7 mouse cellular contexts compared by ENCODE assay signal in the genomic region with DNA sequence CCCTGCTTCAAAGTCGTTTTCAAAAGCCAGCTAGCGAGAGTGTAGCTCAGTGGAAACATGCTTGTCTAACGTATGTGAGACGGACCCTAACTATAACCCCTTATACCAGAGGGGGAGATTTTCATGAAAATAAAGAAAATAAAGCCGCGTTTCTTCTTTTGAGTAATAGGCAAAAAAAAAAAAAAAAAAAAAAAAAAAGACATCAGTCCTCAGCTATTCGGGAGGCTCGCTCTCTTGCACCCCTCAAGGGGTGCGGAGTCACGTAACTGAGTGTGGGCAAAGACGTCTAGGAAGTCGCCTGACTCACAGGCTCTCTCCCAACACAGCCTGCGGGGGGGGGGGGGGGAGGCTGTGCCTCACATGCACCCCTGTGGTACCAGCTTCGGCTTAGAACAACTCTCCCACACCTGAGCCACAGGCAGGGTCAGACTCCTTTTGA. TPM values are rescaled to one million over a fixed set of nuclear protein-coding genes. Genes with fewer than 3 reads are reported as not detected.
DNase-seq lines count a peak whose midpoint lies in the region; ATAC-seq and TF ChIP-seq lines count a peak whose summit lies in the region.

No protein-coding gene starts in this region.

- no peak for TF ChIP-seq POLR2A in testis, adult 2 months (IDR thresholded peaks at IDR 0.05; ENCODE audit: control insufficient read depth, low read depth, low read length)

- no peaks in the 10 kb centered on the region for H3K27me3 ChIP-seq in testis, adult 2 months (ENCODE audit: control insufficient read depth, insufficient read depth, low read length)
- no peaks in the 10 kb centered on the region for H3K27me3 ChIP-seq in forebrain, embryonic 11.5 days (ENCODE audit: control insufficient read depth, insufficient read depth, low read length)
- H3K27me3 ChIP-seq in liver, embryonic 12.5 days (replicated peaks), result peaks cover 8% of the 10 kb centered on the region; the same call in 1 of the 2 replicates

- peak overlapping the region; percentile 90 for H3K4me2 ChIP-seq in forebrain, embryonic 11.5 days (ENCODE audit: low read depth, low read length, severe bottlenecking)
- H3K4me2 ChIP-seq in liver, embryonic 12.5 days, result peak overlapping the region; percentile 98

- H3K27ac ChIP-seq in testis, adult 2 months (ENCODE audit: control insufficient read depth, insufficient read depth, low read depth, low read length), result peak overlapping the region; percentile 97
- H3K27ac ChIP-seq in forebrain, embryonic 11.5 days (ENCODE audit: low read depth, low read length), result no peak overlapping the region
- H3K27ac ChIP-seq in liver, embryonic 12.5 days, result peak overlapping the region; percentile 94

- H3K36me3 ChIP-seq in testis, adult 2 months (ENCODE audit: control insufficient read depth, insufficient read depth, low read length), result no peaks in the 10 kb centered on the region; the same call in 1 of the 2 replicates
- H3K36me3 ChIP-seq in forebrain, embryonic 11.5 days (ENCODE audit: control insufficient read depth, insufficient read depth, low read length), result peaks cover 7% of the 10 kb centered on the region; the same call in 1 of the 2 replicates
- peaks cover 48% of the 10 kb centered on the region for H3K36me3 ChIP-seq in liver, embryonic 12.5 days

- H3K9ac ChIP-seq in forebrain, embryonic 11.5 days (ENCODE audit: low read length), result peak overlapping the region; percentile 97
- peak overlapping the region; percentile 99 for H3K9ac ChIP-seq in liver, embryonic 12.5 days

- DNase-seq in testis, postnatal 10 days (ENCODE audit: low spot score), result no peak
- DNase-seq in forebrain, embryonic 11.5 days (ENCODE audit: low spot score), result no peak
- peak; percentile 36 for DNase-seq in testis, postnatal 14 days (ENCODE audit: low spot score)
- no peak for DNase-seq in urinary bladder, postnatal 25 days (ENCODE audit: low spot score)

- H3K4me1 ChIP-seq in testis, adult 2 months (ENCODE audit: control insufficient read depth, insufficient read depth, low read length), result peaks cover 21% of the 10 kb centered on the region
- H3K4me1 ChIP-seq in forebrain, embryonic 11.5 days (replicated peaks; ENCODE audit: control insufficient read depth, insufficient read depth, low read length), result peaks cover 5% of the 10 kb centered on the region; the same call in 1 of the 2 replicates
- H3K4me1 ChIP-seq in liver, embryonic 12.5 days, result peaks cover 52% of the 10 kb centered on the region

- 54% methylated on average over 14 of the region's 14 CpGs for WGBS in forebrain, embryonic 11.5 days
- 36% methylated on average over 14 of the region's 14 CpGs for WGBS in liver, embryonic 12.5 days (ENCODE audit: insufficient replicate concordance)

- H3K4me3 ChIP-seq in testis, adult 2 months (ENCODE audit: control insufficient read depth, low read depth, low read length), result peak overlapping the region; percentile 98
- H3K4me3 ChIP-seq in forebrain, embryonic 11.5 days (ENCODE audit: low read depth, low read length), result peak overlapping the region; percentile 91
- peak overlapping the region; percentile 95 for H3K4me3 ChIP-seq in liver, embryonic 12.5 days

- TF ChIP-seq CTCF in testis, adult 2 months (IDR thresholded peaks at IDR 0.05; ENCODE audit: control insufficient read depth, insufficient read depth, insufficient replicate concordance, low read depth, low read length), result no peak

- H3K9me3 ChIP-seq in forebrain, embryonic 11.5 days (ENCODE audit: control insufficient read depth, low read length), result no peaks in the 10 kb centered on the region
- H3K9me3 ChIP-seq in liver, embryonic 12.5 days (replicated peaks), result peaks cover 4% of the 10 kb centered on the region; the same call in 1 of the 2 replicates

- no peak for ATAC-seq in forebrain, embryonic 11.5 days (replicated peaks; ENCODE audit: low FRiP score)
- no peak for ATAC-seq in liver, embryonic 12.5 days
- ATAC-seq in cerebellum, adult (ENCODE audit: insufficient number of reproducible peaks, low FRiP score, low TSS enrichment), result no peak

RNA-seq across cellular contexts. Expression of gene Lemd2, which starts 1.3 kb away (rescaled TPM):
- polyA plus RNA-seq in testis, adult 2 months (2012; rRNA removed), result 40.5 and 46.0 TPM in 2 replicates
- 18.1 and 27.8 TPM in 2 replicates for polyA plus RNA-seq in forebrain, embryonic 11.5 days (2014; fragmentation: Nextera tagmentation; extraction: Ambion mirVana)
- 13.1 and 13.9 TPM in 2 replicates for polyA plus RNA-seq in liver, embryonic 12.5 days (2016; fragmentation: Nextera tagmentation; extraction: Ambion mirVana)

RNA-seq across cellular contexts. Expression of gene Ip6k3, which starts 35.3 kb away (rescaled TPM):
- 0.05 and 0.06 TPM in 2 replicates for polyA plus RNA-seq in testis, adult 2 months (2012; rRNA removed)
- polyA plus RNA-seq in forebrain, embryonic 11.5 days (2014; fragmentation: Nextera tagmentation; extraction: Ambion mirVana), result 0.08 and 0.19 TPM in 2 replicates
- polyA plus RNA-seq in liver, embryonic 12.5 days (2016; fragmentation: Nextera tagmentation; extraction: Ambion mirVana), result 0.13 TPM in 1 of 2 replicates, not detected in the other
